Mouse (Mus musculus) common myeloid progenitor, adult 5-6 weeks (primary cell): ENCODE measurements around the gene Mov10l1. TPM values are rescaled to one million over a fixed set of nuclear protein-coding genes. Genes with fewer than 3 reads are reported as not detected.

Experiments used
- ATAC-seq: replicated peaks from 2 replicates; pipeline ENCODE4 v1.8.0; 2016; ENCODE audit warnings: low read depth, mild to moderate bottlenecking, moderate TSS enrichment, inconsistent platforms; ENCODE audit not compliant: poor library complexity, severe bottlenecking
- total RNA-seq: library from RNA; stranded (forward); fragments of 200-1000, 187-1606 nt; gene quantifications from 2 replicates; pipeline ENCODE4 v1.2.3, GENCODE M21; 2017

Gene Mov10l1
- total RNA-seq, 1 experiment from 2014 or later = not detected

GRCm38 (mm10) chr15:89070606-89071005, 87.9 kb downstream of the Mov10l1 start:
- no peak for ATAC-seq

DNA sequence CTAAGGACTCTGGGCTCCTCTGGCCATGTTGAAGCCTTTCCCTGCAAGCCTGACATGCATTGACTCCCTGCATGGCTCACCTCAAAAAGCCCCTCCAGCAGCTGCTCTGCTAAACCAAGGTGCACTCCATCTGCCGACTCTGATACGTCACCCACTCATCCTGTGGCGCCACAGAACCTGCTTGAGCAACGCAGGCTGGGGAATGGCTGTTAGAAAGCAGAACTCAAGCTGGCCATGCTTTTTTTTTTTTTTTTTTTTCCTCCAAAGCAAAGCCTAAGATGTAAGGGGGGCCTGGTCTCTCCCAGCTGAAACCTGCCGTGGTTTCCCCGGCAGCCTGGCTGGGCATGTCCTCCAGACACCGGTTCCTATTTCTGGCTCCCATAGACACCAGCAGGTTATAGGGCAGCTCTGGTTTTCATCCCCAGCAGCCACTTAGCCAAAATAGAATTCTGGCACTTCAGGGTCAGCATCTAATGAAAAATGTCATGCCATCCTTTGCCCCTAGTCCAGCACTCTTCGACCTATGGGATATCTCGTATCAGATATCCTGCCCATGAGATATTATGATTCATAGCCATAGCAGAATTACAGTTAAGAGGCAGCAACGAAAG, 91.4 kb downstream of the Mov10l1 start:
- peak; percentile 19; the same call in 1 of the 2 replicates for ATAC-seq

- peak; percentile 20; the same call in 1 of the 2 replicates for ATAC-seq
These were observed 92.1 kb downstream of the Mov10l1 start, which contains the start of gene Trabd for GRCm38 (mm10) chr15:89074613-89075477. TSS of gene Trabd (plus strand) at chr15:89075124.

- peak; percentile 62 for ATAC-seq
These were observed 92.9 kb downstream of the Mov10l1 start for GRCm38 (mm10) chr15:89075478-89076147.

DNA sequence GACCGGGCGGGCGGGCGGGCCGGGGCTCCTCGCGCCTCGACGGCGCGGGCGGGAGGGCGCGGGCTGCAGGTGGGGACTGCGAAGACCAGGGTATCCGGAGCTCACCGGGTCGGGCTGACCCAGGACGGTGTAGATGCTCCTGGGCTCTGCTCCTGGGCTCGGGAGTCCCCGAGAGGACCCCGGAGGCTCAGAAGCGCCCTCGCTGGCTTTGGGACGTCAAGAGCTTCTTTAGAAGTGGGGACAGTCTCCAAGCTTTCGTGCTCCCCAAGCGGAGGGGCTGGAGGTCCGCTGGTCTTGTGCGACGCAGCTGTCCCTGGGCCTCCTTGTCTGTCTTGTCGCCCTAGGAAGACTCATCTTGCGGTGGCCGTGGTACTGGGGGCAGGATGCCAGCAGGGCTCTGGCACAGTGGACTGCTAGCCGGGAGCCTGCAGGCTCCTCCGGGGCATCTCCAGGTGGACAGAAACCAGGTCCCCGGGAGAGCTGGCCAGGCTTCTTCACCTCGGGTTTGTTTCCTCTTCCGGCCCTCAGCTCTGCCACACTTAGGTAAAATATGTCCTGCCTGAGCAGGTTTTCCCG, 93.5 kb downstream of the Mov10l1 start:
- ATAC-seq = no peak

- ATAC-seq = peak; percentile 71
These were observed 95.6 kb downstream of the Mov10l1 start for GRCm38 (mm10) chr15:89078208-89078836.

GRCm38 (mm10) chr15:89083906-89084305, 101.2 kb downstream of the Mov10l1 start:
- no peak for ATAC-seq

- ATAC-seq = no peak
These were observed 102.1 kb downstream of the Mov10l1 start for GRCm38 (mm10) chr15:89084826-89085225.

DNA sequence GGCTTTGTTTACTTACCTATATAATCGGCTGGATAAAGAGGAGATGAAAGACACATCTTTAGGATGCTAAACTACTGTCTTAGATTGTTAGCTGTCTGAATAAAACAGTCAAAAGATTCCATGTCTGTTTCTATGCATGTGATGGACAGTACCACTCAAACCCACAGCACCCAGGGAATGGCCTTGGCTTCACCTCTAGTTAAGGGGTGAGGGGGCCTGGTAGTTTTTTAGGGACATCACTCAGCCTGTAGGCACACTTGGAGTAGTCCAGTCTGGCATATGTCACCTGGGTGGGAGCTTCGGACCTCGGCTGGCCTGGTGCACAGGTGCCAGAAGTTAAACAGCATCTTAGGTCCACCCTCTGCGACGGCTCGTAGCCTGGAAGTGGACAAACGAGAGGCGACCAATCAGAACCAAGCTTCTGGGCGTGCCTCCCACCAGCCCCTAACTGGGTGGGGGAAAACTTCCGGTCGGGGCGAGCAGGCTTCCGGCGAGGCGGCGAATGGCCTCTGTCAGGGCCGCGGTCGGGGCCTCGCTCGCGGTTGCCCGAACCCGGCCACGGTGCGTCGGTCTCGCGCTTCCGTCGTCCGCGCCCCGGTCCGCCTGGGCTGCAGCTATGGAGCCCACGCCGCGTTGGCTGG, 106.0 kb downstream of the Mov10l1 start, which contains the start of gene Selenoo:
Gene Selenoo, plus strand, starts transcription at position 478 of the 641 bp plus-strand sequence.
- peak; percentile 95 for ATAC-seq

GRCm38 (mm10) chr15:89089248-89090051, 106.7 kb downstream of the Mov10l1 start:
- no peak for ATAC-seq

DNA sequence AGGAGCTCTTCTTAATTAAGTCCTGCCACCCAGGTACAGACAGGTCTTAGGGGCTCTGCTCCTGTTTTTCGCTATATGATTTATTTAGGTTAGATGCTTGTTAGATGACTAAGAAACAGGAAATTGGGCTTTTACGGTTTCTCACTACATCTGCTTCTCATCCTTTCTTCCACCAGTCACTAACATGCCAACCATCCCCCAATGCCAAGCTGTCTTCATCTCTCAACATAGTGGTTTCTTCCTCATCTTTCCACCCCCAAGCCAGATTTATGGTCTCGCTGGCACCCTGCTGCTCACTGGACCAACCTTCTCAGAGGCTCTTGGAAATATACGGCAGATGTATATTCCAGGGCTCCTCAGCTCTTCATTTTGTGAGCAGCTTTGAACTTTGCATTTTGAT, 108.0 kb downstream of the Mov10l1 start:
- ATAC-seq = no peak

DNA sequence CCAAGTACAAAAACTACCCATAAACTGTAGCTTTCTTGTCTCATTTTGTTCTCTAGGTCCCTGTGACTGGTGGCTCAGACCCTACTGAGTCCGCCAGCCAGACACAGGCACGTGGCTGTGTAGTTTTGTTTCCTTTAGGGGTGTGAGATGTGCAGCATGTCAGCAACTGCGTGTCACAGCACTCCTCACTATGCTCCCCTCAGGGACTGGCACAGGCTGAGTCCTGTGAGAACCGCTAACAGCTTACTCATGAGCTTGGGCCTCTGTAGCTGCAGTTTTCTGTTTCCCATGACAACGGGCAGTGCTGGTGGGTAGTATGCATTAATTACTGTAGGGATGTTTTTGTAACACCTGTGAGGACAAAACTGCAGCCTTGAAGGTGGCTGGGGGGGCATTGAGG, 109.5 kb downstream of the Mov10l1 start:
- ATAC-seq = no peak

GRCm38 (mm10) chr15:89097450-89097849, 114.7 kb downstream of the Mov10l1 start:
- ATAC-seq = no peak

DNA sequence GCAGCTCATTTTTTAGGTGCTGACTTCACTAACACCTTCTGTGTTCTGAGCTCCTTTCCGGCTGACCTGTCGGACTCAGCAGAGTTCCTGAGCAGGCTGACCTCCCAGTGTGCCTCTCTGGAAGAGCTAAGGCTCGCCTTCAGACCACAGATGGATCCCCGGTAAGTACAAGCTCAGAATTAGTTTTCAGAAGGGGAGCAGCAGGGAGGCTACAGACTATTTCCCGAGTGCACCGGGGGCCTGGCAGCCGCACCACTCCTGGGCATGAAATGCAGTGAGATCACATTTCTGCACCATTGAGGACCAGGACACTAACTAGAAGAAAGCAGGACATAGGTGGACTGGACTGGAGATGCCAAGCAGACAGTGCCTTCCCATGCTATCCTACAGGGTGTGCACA, 115.9 kb downstream of the Mov10l1 start:
- no peak for ATAC-seq

GRCm38 (mm10) chr15:89100823-89101222, 118.1 kb downstream of the Mov10l1 start:
- no peak for ATAC-seq

GRCm38 (mm10) chr15:89102646-89103045, 119.9 kb downstream of the Mov10l1 start:
- no peak for ATAC-seq

- ATAC-seq = no peak
These were observed 121.2 kb downstream of the Mov10l1 start for GRCm38 (mm10) chr15:89103921-89104320.

- no peak for ATAC-seq
These were observed 121.7 kb downstream of the Mov10l1 start for GRCm38 (mm10) chr15:89104425-89104824.
